Mouse (Mus musculus) limb, embryonic 14.5 days (tissue): Measurements from ENCODE around the gene Olfr267. TPM values are rescaled to one million over a fixed set of nuclear protein-coding genes. Genes with fewer than 3 reads are reported as not detected.

Experiments used
- ATAC-seq: fragments of 200-750 bp; cut with Nextera tagmentation; 2 replicates; pipeline ENCODE4 v1.8.0; 2017; ENCODE audit warnings: low read depth, moderate number of reproducible peaks, moderate TSS enrichment; ENCODE audit not compliant: low FRiP score
- DNase-seq: peaks from one replicate; pipeline ENCODE4 v3.0.0-alpha.2; 2015; ENCODE audit warnings: low spot score
- H3K27ac ChIP-seq: fragments of 300-500 bp; sonication (generic); replicated peaks from 2 replicates; pipeline ENCODE4 v1.5.1; 2014; ENCODE audit warnings: low read depth, mild to moderate bottlenecking, low read length, moderate library complexity, mixed read lengths
- H3K27me3 ChIP-seq: fragments of 300-500 bp; sonication (generic); 2 replicates; pipeline ENCODE4 v1.6.1; 2014; ENCODE audit warnings: low read length, mixed read lengths; ENCODE audit not compliant: control insufficient read depth, insufficient read depth
- H3K36me3 ChIP-seq: fragments of 300-500 bp; sonication (generic); 2 replicates; pipeline ENCODE4 v1.6.1; 2014; ENCODE audit warnings: mild to moderate bottlenecking, low read length, moderate library complexity, mixed read lengths; ENCODE audit not compliant: control insufficient read depth, insufficient read depth
- H3K4me1 ChIP-seq: fragments of 300-500 bp; sonication (generic); 2 replicates; pipeline ENCODE4 v1.6.1; 2014; ENCODE audit warnings: antibody characterized with exemption, low read length, mixed read lengths; ENCODE audit not compliant: control insufficient read depth, insufficient read depth
- H3K4me2 ChIP-seq: fragments of 300-500 bp; sonication (generic); replicated peaks from 2 replicates; pipeline ENCODE4 v1.6.1; 2014; ENCODE audit warnings: low read depth, mild to moderate bottlenecking, low read length, moderate library complexity; ENCODE audit not compliant: severe bottlenecking
- H3K4me3 ChIP-seq: fragments of 300-500 bp; sonication (generic); replicated peaks from 2 replicates; pipeline ENCODE4 v1.5.1; 2014; ENCODE audit warnings: low read length
- H3K9ac ChIP-seq: fragments of 300-500 bp; sonication (generic); 2 replicates; pipeline ENCODE4 v1.6.1; 2014; ENCODE audit warnings: mild to moderate bottlenecking, low read depth, low read length, moderate library complexity; ENCODE audit not compliant: severe bottlenecking
- H3K9me3 ChIP-seq: fragments of 300-500 bp; sonication (generic); 2 replicates; pipeline ENCODE4 v1.6.1; 2016; ENCODE audit warnings: low read length; ENCODE audit not compliant: control insufficient read depth
- POLR2A ChIP-seq: fragments of 200-500 bp; IDR thresholded peaks from 2 replicates; pipeline ENCODE4 v1.8.0; 2012; ENCODE audit warnings: inconsistent platforms, mild to moderate bottlenecking, moderate library complexity, borderline replicate concordance; ENCODE audit not compliant: insufficient read depth, insufficient read length; ENCODE audit errors: extremely low read depth
- WGBS: fragments of 180-500 bp; shearing (Covaris S2); extraction: QIAGEN DNeasy Blood & Tissue Kit; methylation state at CpG from one replicate; pipeline ENCODE4 v1.1.7; 2014; 5-methylcytosine and 5-hydroxymethylcytosine counted together
- polyA plus RNA-seq, 2 experiments: library from polyadenylated mRNA; depleted of rRNA in 1 of 2; stranded (reverse) in 1 of 2; unstranded in 1 of 2; fragments of >200 nt; fragmentation: Nextera tagmentation in 1 of 2; extraction: Ambion mirVana in 1 of 2; gene quantifications; 2 replicates each; pipeline versions ENCODE4 v1.2.1 to v1.2.3; 2012 to 2014

The Olfr267 gene
- polyA plus RNA-seq (2012; rRNA removed) (0.20 and 0.70 TPM in 2 replicates), polyA plus RNA-seq (2014; fragmentation: Nextera tagmentation; extraction: Ambion mirVana) (0.07 and 0.19 TPM in 2 replicates)

GRCm38 (mm10) chr4:58787616-58788015 is at the start of gene Olfr267:
Olfr267 (minus strand) TSS chr4:58787716.
- Histone ChIP-seq H3K36me3 (no peaks in the 10 kb centered on the region), H3K27ac (no peak within 1 kb of the TSS), H3K4me2 (no peak within 1 kb of the TSS), H3K9me3 (no peaks in the 10 kb centered on the region), H3K27me3 (no peaks in the 10 kb centered on the region), H3K9ac (no peak within 1 kb of the TSS), H3K4me1 (no peaks in the 10 kb centered on the region), H3K4me3 (no peak within 1 kb of the TSS)
- TF ChIP-seq POLR2A, result no peak
- DNase-seq, result no peak
- ATAC-seq, result no peak

GRCm38 (mm10) chr4:58832908-58833307 is 45.4 kb upstream of the Olfr267 start:
- H3K4me1 ChIP-seq, result no peaks in the 10 kb centered on the region
- no peak overlapping the region for H3K4me3 ChIP-seq
- no peak overlapping the region for H3K4me2 ChIP-seq
- H3K27me3 ChIP-seq, result no peaks in the 10 kb centered on the region
- H3K9ac ChIP-seq, result no peak overlapping the region
- DNase-seq, result no peak
- ATAC-seq, result no peak
- TF ChIP-seq POLR2A, result no peak
- 84% methylated on average over 3 of the region's 3 CpGs for WGBS
- no peaks in the 10 kb centered on the region for H3K9me3 ChIP-seq
- H3K27ac ChIP-seq, result no peak overlapping the region
- peaks cover 60% of the 10 kb centered on the region for H3K36me3 ChIP-seq

DNA sequence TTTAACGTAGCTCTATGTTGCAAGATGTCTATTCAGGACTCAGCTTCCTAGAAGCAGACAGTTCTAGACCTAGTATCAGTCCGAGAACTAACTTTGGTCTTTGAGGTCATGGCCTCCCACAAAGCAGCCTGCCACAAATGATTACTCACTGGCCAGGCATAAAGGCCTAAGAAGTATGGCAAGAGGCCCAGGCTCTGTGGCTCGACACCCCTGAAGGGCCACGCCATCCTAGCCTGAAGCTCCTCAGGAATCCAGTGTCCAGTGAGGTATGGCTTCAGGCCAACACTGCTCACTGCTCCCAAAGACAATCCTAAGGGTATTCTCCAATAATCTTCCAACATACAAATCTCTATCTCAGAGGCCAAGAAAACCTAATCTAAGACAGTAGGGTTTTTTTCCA is 38.4 kb upstream of the Olfr267 start:
- Histone ChIP-seq H3K9me3 (no peaks in the 10 kb centered on the region), H3K4me2 (no peak overlapping the region), H3K4me1 (no peaks in the 10 kb centered on the region), H3K9ac (no peak overlapping the region), H3K4me3 (no peak overlapping the region), H3K27me3 (no peaks in the 10 kb centered on the region), H3K27ac (no peak overlapping the region), H3K36me3 (peaks cover 66% of the 10 kb centered on the region)
- ATAC-seq, result no peak
- DNase-seq, result no peak
- TF ChIP-seq POLR2A, result no peak
- WGBS, result 91% methylated on average over 4 of the region's 4 CpGs

DNA sequence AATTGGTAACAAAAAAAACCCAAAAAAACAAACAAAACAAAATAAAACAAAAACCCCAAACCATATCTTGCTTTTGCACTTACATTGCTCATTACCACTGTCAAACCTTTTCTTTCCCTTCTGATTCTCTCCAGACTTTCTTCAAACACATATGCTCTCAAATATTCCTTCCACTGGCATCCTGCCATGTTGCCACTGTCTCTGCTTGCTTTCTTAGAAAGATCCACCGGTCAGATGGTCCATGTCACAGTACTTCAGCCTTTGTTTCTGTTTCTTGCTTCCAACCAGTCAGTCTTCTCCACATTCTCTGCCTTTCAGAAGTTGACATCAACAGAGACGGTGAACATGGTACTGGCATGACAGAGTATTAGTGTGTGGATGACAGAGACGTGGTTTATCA is 857 bp downstream of the Olfr267 start:
- TF ChIP-seq POLR2A, result no peak
- Histone ChIP-seq H3K9ac (no peak overlapping the region), H3K4me3 (no peak overlapping the region), H3K36me3 (no peaks in the 10 kb centered on the region), H3K4me1 (no peaks in the 10 kb centered on the region), H3K27ac (no peak overlapping the region), H3K27me3 (no peaks in the 10 kb centered on the region), H3K9me3 (no peaks in the 10 kb centered on the region), H3K4me2 (no peak overlapping the region)
- WGBS, result 85% methylated on average over 3 of the region's 3 CpGs
- no peak for DNase-seq
- ATAC-seq, result no peak

- H3K4me2 ChIP-seq, result no peak overlapping the region
- ATAC-seq, result no peak
- no peaks in the 10 kb centered on the region for H3K9me3 ChIP-seq
- WGBS, result 59% methylated on average over 3 of the region's 3 CpGs
- no peaks in the 10 kb centered on the region for H3K36me3 ChIP-seq
- H3K27ac ChIP-seq, result 0 out of 2 replicates have a peak overlapping the region, but pooled peaks have one; percentile 30
- H3K9ac ChIP-seq, result no peak overlapping the region
- no peak overlapping the region for H3K4me3 ChIP-seq
- H3K27me3 ChIP-seq, result no peaks in the 10 kb centered on the region
- no peak for TF ChIP-seq POLR2A
- no peaks in the 10 kb centered on the region for H3K4me1 ChIP-seq
- no peak for DNase-seq
Observed at GRCm38 (mm10) chr4:58763417-58763816, 24.1 kb downstream of the Olfr267 start.

- Histone ChIP-seq H3K4me2 (peak overlapping the region; percentile 44), H3K27ac (peak overlapping the region; percentile 68; the same call in 1 of the 2 replicates)
- peak; percentile 60; the same call in 1 of the 2 replicates for ATAC-seq
Observed at GRCm38 (mm10) chr4:58749510-58749909, 38.0 kb downstream of the Olfr267 start.

More at GRCm38 (mm10) chr4:58749510-58749909, 38.0 kb downstream of the Olfr267 start:
- 40% methylated on average over 2 of the region's 2 CpGs for WGBS
- H3K9me3 ChIP-seq, result no peaks in the 10 kb centered on the region
- no peaks in the 10 kb centered on the region for H3K27me3 ChIP-seq
- H3K9ac ChIP-seq, result no peak overlapping the region
- H3K36me3 ChIP-seq, result no peaks in the 10 kb centered on the region
- 0 out of 2 replicates have a peak overlapping the region, but pooled peaks have one; percentile 4 for H3K4me3 ChIP-seq
- DNase-seq, result peak; percentile 67
- no peak for TF ChIP-seq POLR2A
- peaks cover 12% of the 10 kb centered on the region; the same call in 1 of the 2 replicates for H3K4me1 ChIP-seq
